Mouse (Mus musculus) small intestine, adult 2 months (tissue): ENCODE data around the gene Gm10944. TPM values are rescaled to one million over a fixed set of nuclear protein-coding genes. Genes with fewer than 3 reads are reported as not detected.

Source experiments
- H3K27ac ChIP-seq: fragments of 200-500 bp; 2 replicates; pipeline ENCODE4 v1.5.1; 2012; ENCODE audit warnings: low read depth, low read length, control low read depth, inconsistent platforms; ENCODE audit not compliant: insufficient read depth
- H3K27me3 ChIP-seq: fragments of 200-500 bp; 2 replicates; pipeline ENCODE4 v1.6.1; 2012; ENCODE audit warnings: mild to moderate bottlenecking, moderate library complexity, low read length, inconsistent platforms; ENCODE audit not compliant: control insufficient read depth, insufficient read depth
- H3K36me3 ChIP-seq: fragments of 200-500 bp; 2 replicates; pipeline ENCODE4 v1.6.1; 2012; ENCODE audit warnings: mild to moderate bottlenecking, low read length, control low read depth, inconsistent platforms; ENCODE audit not compliant: control insufficient read depth, insufficient read depth
- H3K4me1 ChIP-seq: fragments of 200-500 bp; 2 replicates; pipeline ENCODE4 v1.6.1; 2012; ENCODE audit warnings: low read length, inconsistent platforms, mixed read lengths; ENCODE audit not compliant: control insufficient read depth, insufficient read depth, insufficient read length
- H3K4me3 ChIP-seq: fragments of 200-500 bp; 2 replicates; pipeline ENCODE4 v1.5.1; 2012; ENCODE audit warnings: low read depth, mild to moderate bottlenecking, control low read depth, inconsistent platforms, low read length, moderate library complexity
- CTCF ChIP-seq: fragments of 200-500 bp; IDR thresholded peaks from 2 replicates; pipeline ENCODE4 v1.5.1; 2012; ENCODE audit warnings: low read depth, mild to moderate bottlenecking, control low read depth, inconsistent platforms, low read length, moderate library complexity, mixed read lengths; ENCODE audit not compliant: insufficient replicate concordance, insufficient read length; ENCODE audit errors: extremely low read depth
- POLR2A ChIP-seq: fragments of 200-500 bp; IDR thresholded peaks from 2 replicates; pipeline ENCODE4 v1.6.1; 2012; ENCODE audit warnings: low read depth, mild to moderate bottlenecking, control low read depth, inconsistent platforms, low read length, moderate library complexity
- WGBS: fragments of 180-500 bp; shearing (Covaris S2); methylation state at CpG from one replicate; pipeline ENCODE4 v1.1.7; 2018; 5-methylcytosine and 5-hydroxymethylcytosine counted together
- polyA plus RNA-seq: library from polyadenylated mRNA; depleted of rRNA; stranded (reverse); fragments of >200 nt; gene quantifications from 2 replicates; pipeline ENCODE4 v1.2.3, GENCODE M21; 2012; rRNA removed

Gene Gm10944
- polyA plus RNA-seq, 1 experiment = not detected

DNA sequence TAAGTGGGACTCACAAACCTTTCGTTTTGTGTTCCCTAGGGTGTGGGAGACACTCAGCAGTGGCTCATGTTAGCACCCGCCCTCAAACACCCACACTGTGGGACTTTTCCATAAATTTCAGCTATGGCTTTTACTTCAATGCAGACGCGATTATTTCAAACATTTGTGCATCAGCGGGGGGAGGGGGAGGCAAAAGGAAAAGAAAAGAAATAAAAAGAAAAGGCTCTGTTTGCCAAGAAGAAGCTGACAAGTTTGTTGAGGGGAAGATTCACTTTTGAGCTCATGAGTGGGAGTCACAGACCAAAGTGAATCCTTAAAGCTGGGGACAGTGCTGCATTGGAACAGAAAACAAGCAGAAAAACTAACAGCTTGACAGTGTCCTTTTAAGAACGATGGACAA is 16.3 kb downstream of the Gm10944 start:
- Histone ChIP-seq H3K36me3 (no peaks in the 10 kb centered on the region), H3K27ac (no peak overlapping the region), H3K4me3 (no peak overlapping the region), H3K4me1 (no peaks in the 10 kb centered on the region), H3K27me3 (no peaks in the 10 kb centered on the region)
- 67% methylated on average over 6 of the region's 6 CpGs for WGBS
- TF ChIP-seq POLR2A (no peak), CTCF (no peak)

DNA sequence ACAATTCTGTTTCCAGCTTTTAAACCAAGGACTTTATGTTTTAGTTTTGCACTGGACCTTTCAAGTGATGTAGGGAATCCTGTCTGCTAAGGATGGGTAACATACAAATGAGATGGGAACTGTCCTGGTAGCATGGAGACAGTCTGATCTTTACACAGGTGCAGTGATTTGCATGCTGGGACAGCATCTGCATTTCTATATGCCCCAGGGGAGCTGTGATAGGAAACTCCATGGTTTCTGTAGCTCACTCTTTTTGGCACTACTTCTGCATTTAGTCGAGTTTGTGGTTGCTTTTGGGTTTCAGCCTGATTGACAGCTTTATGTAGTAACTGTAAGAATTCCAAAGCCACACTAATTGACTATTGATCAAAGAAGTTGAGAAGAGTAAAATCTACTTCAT is 19.8 kb downstream of the Gm10944 start:
- no peak overlapping the region for H3K27ac ChIP-seq
- H3K4me1 ChIP-seq = no peaks in the 10 kb centered on the region
- no peak overlapping the region for H3K4me3 ChIP-seq
- 55% methylated on average over 1 of the region's 1 CpGs for WGBS
- no peaks in the 10 kb centered on the region for H3K27me3 ChIP-seq
- H3K36me3 ChIP-seq = no peaks in the 10 kb centered on the region
- TF ChIP-seq CTCF = no peak
- no peak for TF ChIP-seq POLR2A

DNA sequence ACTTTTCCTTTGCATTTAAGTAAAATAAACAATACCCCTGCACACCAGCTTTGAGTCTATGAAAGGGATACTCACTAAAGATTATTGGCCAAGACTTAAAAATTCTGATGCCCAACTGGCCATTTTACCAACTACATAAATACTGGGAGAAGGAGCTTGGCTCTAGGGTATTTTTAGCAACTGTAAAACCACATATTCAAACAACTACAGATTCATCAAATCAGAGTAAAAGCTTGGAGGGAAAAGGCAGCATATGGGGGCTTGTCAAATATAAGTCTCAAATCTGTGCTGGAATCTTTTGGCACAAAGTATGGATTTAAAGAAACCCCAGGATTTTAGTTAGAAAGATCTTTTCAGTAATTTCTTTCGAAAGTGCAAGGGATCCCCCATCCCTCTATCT is 20.2 kb downstream of the Gm10944 start:
- Histone ChIP-seq H3K27me3 (no peaks in the 10 kb centered on the region), H3K4me3 (no peak overlapping the region), H3K4me1 (no peaks in the 10 kb centered on the region), H3K27ac (no peak overlapping the region), H3K36me3 (no peaks in the 10 kb centered on the region)
- TF ChIP-seq CTCF (no peak), POLR2A (no peak)
- 68% methylated on average over 1 of the region's 1 CpGs for WGBS

DNA sequence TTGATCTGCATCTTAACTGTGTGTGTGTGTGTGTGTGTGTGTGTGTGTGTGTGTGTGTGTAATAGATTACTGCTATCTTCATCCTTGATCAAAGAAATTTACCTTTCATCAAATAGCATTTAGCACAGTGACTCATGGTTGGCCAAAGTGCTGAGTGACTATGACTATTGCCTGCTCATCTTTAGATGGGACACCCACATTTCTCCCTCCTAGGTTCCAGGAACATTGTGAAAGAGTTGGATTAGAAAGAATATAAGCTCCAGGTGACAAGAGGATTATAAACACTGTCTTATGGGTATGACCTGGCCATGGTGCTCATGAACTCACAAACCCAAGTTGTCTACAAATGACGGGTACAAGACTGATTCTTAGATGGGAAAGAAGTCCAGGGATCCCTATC is 26.9 kb downstream of the Gm10944 start:
- 65% methylated on average over 1 of the region's 1 CpGs for WGBS

DNA sequence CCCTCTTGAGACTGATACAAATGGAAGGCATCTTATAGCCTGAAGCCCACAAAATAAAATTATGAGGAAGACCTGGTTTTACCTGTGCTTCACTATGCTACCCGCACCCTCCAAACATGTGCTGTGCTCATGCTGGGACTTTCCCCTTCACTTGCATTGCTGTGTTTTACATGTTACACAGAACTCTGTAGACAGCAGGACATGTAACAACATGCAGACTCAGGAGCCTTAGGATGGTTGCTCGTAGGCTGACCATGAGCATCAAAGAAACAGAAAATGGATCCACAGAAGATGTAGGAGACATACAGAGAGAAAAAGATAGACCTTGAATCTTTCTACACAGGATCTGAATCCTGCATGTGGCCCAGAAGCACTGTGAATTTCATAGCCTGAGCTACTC is 29.2 kb downstream of the Gm10944 start:
- no peaks in the 10 kb centered on the region for H3K4me1 ChIP-seq
- no peaks in the 10 kb centered on the region for H3K27me3 ChIP-seq
- H3K4me3 ChIP-seq = no peak overlapping the region
- no peaks in the 10 kb centered on the region for H3K36me3 ChIP-seq
- WGBS = 89% methylated on average over 2 of the region's 2 CpGs
- no peak overlapping the region for H3K27ac ChIP-seq
- TF ChIP-seq CTCF (no peak), POLR2A (no peak)

More for the DNA sequence above, 26.9 kb downstream of the Gm10944 start:
- TF ChIP-seq CTCF = no peak
- TF ChIP-seq POLR2A = no peak
- no peak overlapping the region for H3K27ac ChIP-seq
- no peaks in the 10 kb centered on the region for H3K4me1 ChIP-seq
- no peaks in the 10 kb centered on the region for H3K27me3 ChIP-seq
- no peaks in the 10 kb centered on the region for H3K36me3 ChIP-seq
- no peak overlapping the region for H3K4me3 ChIP-seq

DNA sequence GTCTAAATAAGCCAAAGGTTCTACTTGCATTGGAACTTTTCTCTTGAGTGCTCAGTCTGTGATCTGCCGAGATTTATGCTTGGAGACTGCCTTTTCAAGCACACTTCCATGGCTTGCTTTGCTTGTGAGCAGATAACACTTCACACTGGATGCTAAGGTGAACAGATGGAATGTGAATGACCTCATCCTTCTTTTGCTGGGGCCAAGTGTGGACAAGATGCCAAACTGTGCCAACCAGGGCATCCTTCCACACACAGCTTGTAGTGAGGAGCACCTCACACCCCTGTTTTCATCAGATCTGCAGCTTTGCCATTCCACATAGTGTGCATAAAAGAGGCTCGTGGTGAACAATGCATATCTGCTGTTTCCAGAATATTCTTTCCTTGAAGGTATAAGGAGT is 29.7 kb downstream of the Gm10944 start:
- H3K4me3 ChIP-seq = no peak overlapping the region
- TF ChIP-seq POLR2A (no peak), CTCF (no peak)
- H3K27me3 ChIP-seq = no peaks in the 10 kb centered on the region
- H3K4me1 ChIP-seq = no peaks in the 10 kb centered on the region
- no peaks in the 10 kb centered on the region for H3K36me3 ChIP-seq
- no peak overlapping the region for H3K27ac ChIP-seq
- WGBS = 57% methylated on average over 2 of the region's 2 CpGs

DNA sequence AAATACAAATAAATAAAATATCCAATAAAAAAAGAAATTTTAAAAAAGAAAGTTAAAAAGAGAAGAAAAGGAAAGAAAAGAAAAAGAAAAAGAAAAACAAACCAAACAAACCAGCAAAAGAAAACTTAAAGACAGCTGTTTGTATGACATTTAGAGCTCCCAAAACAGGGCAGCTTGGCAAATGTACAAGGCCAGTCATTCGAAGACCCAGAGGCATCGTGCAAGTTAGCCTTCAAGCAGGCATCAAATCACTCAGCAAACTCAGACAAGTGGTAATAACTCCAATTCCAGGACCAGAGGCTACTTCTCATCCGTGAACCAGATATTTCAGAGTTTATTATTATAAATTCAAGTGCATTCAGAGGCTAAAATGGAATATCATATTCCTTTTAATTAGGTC is 45.4 kb downstream of the Gm10944 start:
- WGBS = 83% methylated on average over 3 of the region's 3 CpGs
- no peaks in the 10 kb centered on the region for H3K4me1 ChIP-seq
- H3K36me3 ChIP-seq = no peaks in the 10 kb centered on the region
- no peak for TF ChIP-seq CTCF
- no peak for TF ChIP-seq POLR2A
- H3K27me3 ChIP-seq = no peaks in the 10 kb centered on the region
- no peak overlapping the region for H3K4me3 ChIP-seq
- H3K27ac ChIP-seq = no peak overlapping the region

Other genes with a start within 250 kb of the Gm10944 start
- 0.01 TPM in 1 of 2 replicates, not detected in the other for gene Adgb, start 209.0 kb upstream of the Gm10944 start, polyA plus RNA-seq
- gene Rab32, start 123.1 kb upstream of the Gm10944 start, polyA plus RNA-seq = 5.6 and 5.8 TPM in 2 replicates